Mouse (Mus musculus) brown adipose tissue, adult 24 weeks (tissue): Measurements from ENCODE around the gene Ankrd13a. TPM values are rescaled to one million over a fixed set of nuclear protein-coding genes. Genes with fewer than 3 reads are reported as not detected.

Experiments
- H3K27ac ChIP-seq: fragments of 200-500 bp; replicated peaks from 2 replicates; pipeline ENCODE4 v1.5.1; 2012; ENCODE audit warnings: low read depth, mild to moderate bottlenecking, low read length
- H3K4me1 ChIP-seq: fragments of 200-500 bp; 2 replicates; pipeline ENCODE4 v1.6.1; 2012; ENCODE audit warnings: low read length, mixed read lengths; ENCODE audit not compliant: control insufficient read depth, insufficient read depth, insufficient read length
- H3K4me3 ChIP-seq: fragments of 200-500 bp; 2 replicates; pipeline ENCODE4 v1.5.1; 2012; ENCODE audit warnings: low read depth, mild to moderate bottlenecking, low read length, moderate library complexity; ENCODE audit not compliant: insufficient read depth
- polyA plus RNA-seq: library from polyadenylated mRNA; stranded (reverse); fragments of >200 nt; gene quantifications from 2 replicates; pipeline ENCODE4 v1.2.4, GENCODE M21; 2012; ENCODE audit not compliant: missing spikeins, insufficient read depth, insufficient read length

The Ankrd13a gene
- polyA plus RNA-seq, result 37.1 and 53.8 TPM in 2 replicates

DNA sequence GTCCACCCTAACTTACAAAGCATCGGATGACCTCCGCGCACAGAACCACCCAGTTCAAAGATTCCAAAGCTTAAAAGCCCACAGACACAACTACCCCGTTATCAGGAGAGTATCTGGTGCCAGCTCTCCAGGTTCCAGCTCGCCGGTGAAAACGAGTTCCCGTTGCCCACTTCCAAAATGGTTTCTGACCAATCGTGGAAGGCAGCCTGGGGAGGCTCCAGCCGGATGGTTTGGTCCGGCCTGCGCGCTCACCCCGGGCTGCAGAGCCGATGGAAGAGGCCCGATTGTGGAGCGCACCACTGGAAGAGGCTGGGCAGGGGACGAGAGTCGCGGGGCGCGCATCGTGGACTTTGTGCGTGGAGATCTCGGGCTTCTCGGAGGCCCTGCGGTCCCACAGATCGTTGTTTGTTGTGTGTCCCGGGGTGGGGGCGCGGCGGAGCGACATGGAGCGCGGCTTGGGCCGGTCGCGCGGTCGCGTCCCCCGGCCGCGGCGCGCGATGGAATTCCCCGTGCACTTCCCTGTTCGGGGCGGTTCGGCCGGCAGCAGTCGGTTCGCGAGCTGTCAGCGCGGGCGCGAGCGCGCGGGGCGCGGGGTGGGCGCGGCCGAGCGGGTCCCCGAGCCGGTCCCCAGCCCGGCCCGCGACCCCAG, at the start of gene Ankrd13a:
Gene Ankrd13a (plus strand): TSS at position 275 of the 649 bp plus-strand sequence.
- Histone ChIP-seq H3K4me3 (peak within 1 kb of the TSS; percentile 69), H3K27ac (peak within 1 kb of the TSS; percentile 98), H3K4me1 (peaks cover 21% of the 10 kb centered on the region)

- 0 out of 2 replicates have a peak overlapping the region, but pooled peaks have one; percentile 6 for H3K27ac ChIP-seq
- H3K4me1 ChIP-seq, result 0 out of 2 replicates have a peak, but pooled peaks cover 4% of the 10 kb centered on the region
- H3K4me3 ChIP-seq, result no peak overlapping the region
These were observed 46.3 kb upstream of the Ankrd13a start for GRCm38 (mm10) chr5:114728160-114728559.

GRCm38 (mm10) chr5:114730129-114730528, 44.3 kb upstream of the Ankrd13a start:
- Histone ChIP-seq H3K4me3 (no peak overlapping the region), H3K27ac (no peak overlapping the region), H3K4me1 (no peaks in the 10 kb centered on the region)

DNA sequence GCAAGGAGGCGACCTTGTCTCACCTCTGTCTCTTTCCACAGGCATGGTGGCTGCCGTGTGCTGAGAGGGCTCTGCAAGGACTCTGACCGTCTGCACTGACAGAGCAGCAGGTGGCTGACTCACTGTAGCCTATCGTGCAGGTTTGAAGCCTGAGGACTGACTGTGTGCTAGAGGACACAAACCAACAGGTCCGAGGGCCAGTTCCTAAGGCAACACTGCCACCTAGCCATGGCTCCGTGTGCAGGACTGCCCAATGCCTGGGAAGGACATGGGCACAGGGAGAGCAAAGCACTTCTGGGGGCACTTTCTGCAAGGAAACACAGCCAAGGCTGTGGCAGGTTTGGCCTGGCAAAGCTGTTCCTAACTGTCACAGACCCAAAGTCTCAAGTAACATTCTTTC, 43.0 kb upstream of the Ankrd13a start:
- H3K4me1 ChIP-seq, result 0 out of 2 replicates have a peak, but pooled peaks cover 3% of the 10 kb centered on the region
- no peak overlapping the region for H3K4me3 ChIP-seq
- H3K27ac ChIP-seq, result no peak overlapping the region

DNA sequence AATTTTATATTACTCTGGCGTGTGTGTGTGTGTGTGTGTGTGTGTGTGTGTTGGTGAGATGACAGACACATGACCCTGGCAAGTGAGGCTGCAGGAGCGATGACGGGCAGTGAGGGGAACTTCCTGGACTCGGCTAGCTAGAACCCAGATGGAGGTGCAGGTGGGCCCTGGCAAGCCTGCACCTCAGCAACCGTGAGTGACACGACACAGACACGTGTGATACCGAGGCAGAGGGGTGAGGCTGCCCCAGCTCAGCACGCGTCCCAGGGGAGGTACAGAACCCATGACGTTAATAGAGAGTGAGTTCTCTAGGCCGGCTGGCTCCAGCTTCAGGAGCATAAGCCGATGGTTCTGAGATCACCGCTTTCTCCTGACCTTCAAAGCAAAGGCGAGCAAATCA, 42.5 kb upstream of the Ankrd13a start:
- no peak overlapping the region for H3K4me3 ChIP-seq
- H3K27ac ChIP-seq, result no peak overlapping the region
- H3K4me1 ChIP-seq, result peaks cover 7% of the 10 kb centered on the region

DNA sequence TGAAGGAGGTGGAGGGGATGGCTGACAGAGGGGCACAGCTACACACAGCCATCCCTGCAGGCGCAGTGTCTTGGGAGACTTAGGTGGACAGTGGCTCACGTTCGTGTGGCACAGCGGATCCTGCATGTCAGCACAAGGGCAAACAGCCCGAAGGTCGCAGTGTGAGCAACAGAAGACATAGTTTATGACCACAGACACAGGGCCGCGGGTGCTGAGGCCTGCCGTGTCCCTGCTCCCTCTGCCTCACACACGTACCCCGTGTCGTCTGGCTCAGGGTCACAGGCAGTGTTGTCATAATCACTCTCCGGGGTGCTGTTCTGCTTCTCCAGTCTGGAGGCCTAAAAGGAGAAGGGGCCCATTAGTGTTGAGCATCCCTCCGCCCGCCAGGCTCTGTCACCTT, 40.9 kb upstream of the Ankrd13a start:
- Histone ChIP-seq H3K4me1 (peaks cover 20% of the 10 kb centered on the region), H3K4me3 (no peak overlapping the region), H3K27ac (no peak overlapping the region)

DNA sequence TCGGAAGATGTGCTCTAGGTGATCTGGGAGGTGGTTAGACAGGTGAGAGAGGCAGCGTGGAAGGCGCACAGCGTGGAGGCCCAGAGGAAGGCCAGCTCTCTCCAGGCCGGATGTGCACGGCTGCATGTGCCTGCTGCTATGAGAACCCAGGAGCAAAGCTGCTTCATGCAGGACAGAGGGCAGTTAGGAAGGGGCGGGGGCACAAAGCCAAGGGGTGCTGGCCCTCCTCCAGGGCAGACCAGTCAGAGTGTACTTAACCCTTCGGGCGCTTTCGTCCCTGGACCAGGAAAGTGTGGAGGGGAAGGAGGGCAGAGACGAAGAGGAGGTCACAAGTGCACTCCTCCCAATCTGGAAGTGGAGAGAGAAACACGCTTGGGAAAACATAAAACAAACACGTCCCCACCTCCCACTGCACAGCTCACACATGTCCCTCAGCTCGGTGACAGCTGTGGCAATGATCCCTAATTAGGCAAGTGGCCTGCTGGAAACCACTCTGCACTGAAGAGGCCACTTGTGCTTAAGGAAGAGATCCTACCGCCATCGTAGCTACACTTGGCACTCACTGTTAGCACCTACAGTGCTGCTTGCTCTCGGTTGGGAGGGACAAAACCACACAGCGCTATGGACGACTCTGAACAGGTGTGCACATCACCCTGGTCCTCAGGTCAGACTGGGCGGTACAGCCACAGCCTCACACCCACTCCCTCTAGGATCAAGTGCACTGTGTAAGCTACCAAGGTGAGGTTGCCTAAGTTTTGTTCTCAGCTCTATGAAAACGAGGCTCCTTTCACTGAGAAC, 37.2 kb upstream of the Ankrd13a start:
- H3K4me3 ChIP-seq, result no peak overlapping the region
- H3K4me1 ChIP-seq, result peaks cover 29% of the 10 kb centered on the region
- peak overlapping the region; percentile 42 for H3K27ac ChIP-seq

DNA sequence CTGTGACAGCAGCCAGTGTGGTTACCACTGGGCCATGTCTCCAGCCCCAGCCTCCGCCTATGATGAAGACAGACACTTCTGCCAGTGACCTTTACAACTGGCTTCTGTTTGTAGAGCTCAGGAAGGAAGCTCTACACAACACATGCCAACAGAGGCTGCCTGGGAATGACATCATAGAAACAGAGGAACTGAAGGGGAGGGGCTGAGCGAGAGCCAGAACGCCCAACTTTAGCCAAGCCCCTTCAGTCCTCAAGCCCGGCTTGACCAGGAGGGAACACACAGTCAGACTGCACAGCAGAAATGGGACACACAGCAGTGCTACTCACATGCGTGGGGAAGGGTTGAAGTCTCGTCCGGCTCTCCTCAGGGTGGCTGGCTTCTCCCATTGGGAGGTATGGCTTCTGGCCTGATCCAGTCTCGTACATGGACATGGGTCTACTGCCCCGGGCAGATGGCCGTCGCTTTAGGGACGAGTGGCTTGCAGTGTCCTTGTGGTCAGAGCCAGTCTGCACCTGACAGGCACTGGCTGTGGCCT, 35.7 kb upstream of the Ankrd13a start:
- H3K4me3 ChIP-seq, result no peak overlapping the region
- H3K27ac ChIP-seq, result peak overlapping the region; percentile 93
- peaks cover 29% of the 10 kb centered on the region for H3K4me1 ChIP-seq

GRCm38 (mm10) chr5:114740595-114740994, 33.9 kb upstream of the Ankrd13a start:
- peaks cover 29% of the 10 kb centered on the region for H3K4me1 ChIP-seq
- no peak overlapping the region for H3K27ac ChIP-seq
- H3K4me3 ChIP-seq, result no peak overlapping the region

- no peak overlapping the region for H3K4me3 ChIP-seq
- no peak overlapping the region for H3K27ac ChIP-seq
- H3K4me1 ChIP-seq, result peaks cover 16% of the 10 kb centered on the region
These were observed 31.9 kb upstream of the Ankrd13a start for GRCm38 (mm10) chr5:114742572-114742971.

DNA sequence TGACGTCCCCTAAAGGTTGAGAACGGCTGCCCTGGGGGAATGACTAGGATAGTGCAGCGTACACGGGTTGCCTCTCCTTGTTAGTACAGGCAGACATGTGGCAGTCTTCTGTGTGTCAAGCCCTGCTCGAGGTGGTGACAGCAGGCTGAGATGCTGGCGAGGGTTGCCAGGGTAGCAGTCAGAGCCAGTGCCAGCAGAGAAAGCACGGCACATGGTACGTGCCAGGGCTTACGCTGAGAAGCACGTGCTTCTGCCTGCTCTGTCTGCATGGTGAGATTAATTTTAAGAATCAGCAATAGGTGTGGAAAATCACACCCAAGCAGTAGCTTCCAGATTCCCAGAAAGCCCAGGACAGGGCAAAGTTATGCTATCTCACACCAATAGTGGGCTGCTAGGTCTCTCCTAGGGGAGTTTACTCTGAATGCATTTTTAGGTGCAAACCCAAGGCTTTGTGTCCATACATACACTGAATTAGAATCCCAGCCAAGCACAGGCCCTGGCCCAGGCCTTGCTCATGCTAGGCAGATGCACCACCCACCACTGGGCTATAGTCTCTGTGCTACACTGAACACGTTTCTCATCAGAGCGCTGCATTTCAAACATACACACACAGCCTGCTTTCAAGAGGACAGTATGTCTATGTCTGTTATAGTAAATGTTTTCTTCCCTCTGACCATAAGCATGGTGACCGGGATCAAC, 31.3 kb upstream of the Ankrd13a start:
- Histone ChIP-seq H3K4me1 (peaks cover 13% of the 10 kb centered on the region), H3K4me3 (no peak overlapping the region), H3K27ac (no peak overlapping the region)

- Histone ChIP-seq H3K27ac (no peak overlapping the region), H3K4me3 (no peak overlapping the region), H3K4me1 (peaks cover 9% of the 10 kb centered on the region)
These were observed 30.8 kb upstream of the Ankrd13a start for GRCm38 (mm10) chr5:114743697-114744090.

DNA sequence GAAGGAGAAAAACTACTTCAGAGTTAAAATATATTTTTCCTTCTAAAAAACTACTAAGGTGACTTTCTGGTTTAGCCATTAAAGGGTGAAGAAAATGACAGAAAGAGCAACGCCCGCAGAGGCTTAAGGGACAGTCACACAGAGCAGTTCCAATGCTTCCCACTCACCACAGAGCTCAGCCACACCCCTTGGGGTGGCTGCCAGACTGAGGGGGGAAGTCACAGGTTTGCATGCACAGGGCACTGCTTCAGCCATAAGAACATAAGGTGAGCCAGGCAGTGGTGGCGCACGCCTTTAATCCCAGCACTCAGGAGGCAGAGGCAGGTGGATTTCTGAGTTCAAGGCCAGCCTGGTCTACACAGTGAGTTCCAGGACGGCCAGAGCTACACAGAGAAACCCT, 28.9 kb upstream of the Ankrd13a start:
- H3K4me1 ChIP-seq, result no peaks in the 10 kb centered on the region
- H3K27ac ChIP-seq, result no peak overlapping the region
- no peak overlapping the region for H3K4me3 ChIP-seq

DNA sequence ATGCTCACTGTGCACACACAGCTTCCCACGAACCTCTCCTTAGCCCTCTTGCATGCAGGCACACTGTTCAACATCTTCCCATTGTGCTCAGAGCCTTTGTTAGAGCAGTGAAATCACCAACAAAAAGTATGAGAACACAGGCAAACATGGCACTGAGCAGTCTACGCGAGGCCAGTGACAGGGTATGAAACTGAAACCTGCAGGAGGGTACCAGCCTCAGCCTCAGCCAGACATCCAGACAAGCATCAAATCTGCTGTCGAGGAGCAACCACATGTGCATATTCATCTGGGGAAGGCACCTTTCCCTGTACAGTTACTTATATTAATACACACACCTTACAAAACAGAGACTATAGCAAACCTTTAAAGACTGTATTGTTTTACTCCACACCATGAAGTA, 27.6 kb upstream of the Ankrd13a start:
- Histone ChIP-seq H3K4me1 (no peaks in the 10 kb centered on the region), H3K27ac (no peak overlapping the region), H3K4me3 (no peak overlapping the region)

DNA sequence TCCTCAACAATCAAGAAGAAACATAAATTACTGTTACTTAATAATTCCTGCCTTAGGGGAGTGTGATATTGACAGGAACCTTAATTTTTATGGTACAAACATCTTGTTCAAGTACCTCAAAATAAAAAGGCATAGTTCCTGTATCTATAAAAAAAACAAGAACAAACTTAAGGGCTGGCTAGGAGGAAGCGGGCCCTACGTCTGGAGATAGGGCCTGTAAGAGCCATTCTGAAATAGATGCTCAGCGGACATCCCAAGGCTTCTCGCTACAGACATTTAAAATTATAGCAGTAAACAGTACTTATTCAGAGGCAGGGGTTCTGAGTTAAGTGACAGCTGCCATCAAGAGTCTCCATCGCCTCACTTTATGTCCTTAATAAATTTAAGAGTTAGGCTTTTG, 27.0 kb upstream of the Ankrd13a start:
- no peak overlapping the region for H3K27ac ChIP-seq
- no peak overlapping the region for H3K4me3 ChIP-seq
- H3K4me1 ChIP-seq, result no peaks in the 10 kb centered on the region
